8 mouse cellular contexts compared by ENCODE assay signal in the genomic region with DNA sequence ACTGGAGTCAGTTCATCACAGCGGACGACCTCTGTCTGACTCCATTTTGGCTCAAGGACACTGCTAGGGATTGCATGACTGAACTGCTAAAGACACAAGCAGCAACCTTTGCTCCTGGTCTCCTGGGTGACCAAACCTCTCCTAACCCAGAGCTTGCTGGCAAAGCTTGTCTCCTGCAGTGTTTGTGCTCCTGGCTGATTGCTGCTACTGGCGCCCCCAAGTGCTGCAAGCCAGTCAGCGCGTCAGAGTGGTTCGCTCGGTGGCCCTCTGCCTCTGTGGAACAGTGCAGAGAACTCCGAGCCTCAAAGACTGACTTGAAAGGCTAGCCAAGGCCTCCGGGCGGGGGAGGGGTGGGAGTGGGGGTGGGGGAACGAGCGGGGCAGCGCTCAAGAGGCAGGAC. TPM values are rescaled to one million over a fixed set of nuclear protein-coding genes. Genes with fewer than 3 reads are reported as not detected.
DNase-seq lines count a peak whose midpoint lies in the region; ATAC-seq and TF ChIP-seq lines count a peak whose summit lies in the region.

No protein-coding gene starts in this region.

- H3K4me2 ChIP-seq in intestine, postnatal 0 days (replicated peaks; ENCODE audit: low read depth): peak overlapping the region; percentile 65

- H3K9me3 ChIP-seq in intestine, postnatal 0 days (ENCODE audit: control insufficient read depth): no peaks in the 10 kb centered on the region

- 0 out of 2 replicates have a peak, but pooled peaks have one; percentile 43 for ATAC-seq in intestine, postnatal 0 days

- peaks cover 34% of the 10 kb centered on the region for H3K27me3 ChIP-seq in intestine, postnatal 0 days (replicated peaks; ENCODE audit: control insufficient read depth, insufficient read depth, low read length)

- peak; percentile 18 for DNase-seq in adipocyte (ENCODE audit: low spot score)
- peak; percentile 37 to 63 for DNase-seq in cerebellum, postnatal 4 days (ENCODE audit: low spot score in 2 of 2)
- peak; percentile 54 for DNase-seq in gastrocnemius, postnatal 10 days
- peak; percentile 50 to 75 for DNase-seq in left cerebral cortex, postnatal 10 days (ENCODE audit: extremely low spot score in 1 of 2, low spot score in 2 of 2)
- DNase-seq in lung, postnatal 36 days: peak; percentile 62
- peak; percentile 65 for DNase-seq in right cerebral cortex, postnatal 4 days
- DNase-seq in thymus, postnatal 36 days: no peak

- intact Hi-C loops in left cerebral cortex, postnatal 10 days (cut with DNase I): loop anchor here (10.0 kb wide), 1 partner anchor 489 kb away; no protein-coding TSS in a partner anchor

- H3K9ac ChIP-seq in intestine, postnatal 0 days (ENCODE audit: low read depth, low read length): no peak overlapping the region

- H3K36me3 ChIP-seq in intestine, postnatal 0 days (ENCODE audit: control insufficient read depth, insufficient read depth): no peaks in the 10 kb centered on the region

- H3K27ac ChIP-seq in intestine, postnatal 0 days (ENCODE audit: low read depth, low read length): no peak overlapping the region

- peak overlapping the region; percentile 41; the same call in 1 of the 2 replicates for H3K4me3 ChIP-seq in intestine, postnatal 0 days (ENCODE audit: low read depth, low read length)

- 5% methylated on average over 13 of the region's 13 CpGs for WGBS in intestine, postnatal 0 days

- H3K4me1 ChIP-seq in intestine, postnatal 0 days (replicated peaks; ENCODE audit: control insufficient read depth, insufficient read depth, low read length): no peaks in the 10 kb centered on the region

- TF ChIP-seq CTCF in intestine, postnatal 0 days (IDR thresholded peaks at IDR 0.05; ENCODE audit: low read depth): peak; percentile 78

RNA-seq across cellular contexts. Expression of a gene that starts 1.1 kb away (rescaled TPM):
- total RNA-seq in gastrocnemius, postnatal 10 days (2021): 10 to 100 TPM; 12.2 to 12.3 TPM
- polyA plus RNA-seq in intestine, postnatal 0 days (2015; fragmentation: Nextera tagmentation; extraction: Ambion mirVana): 2.3 and 2.6 TPM in 2 replicates
- total RNA-seq in left cerebral cortex, postnatal 10 days (2021): 1 to 10 TPM in 1 of 2 experiments, under 1 TPM in 1; 0.92 to 1.8 TPM

Comparison
In these comparisons a context has a peak if more than half of its experiments do, and no peak if none do; other contexts are left out.
1. DNase-seq: peak in adipocyte (single experiment), cerebellum, postnatal 4 days (2 of 2), gastrocnemius, postnatal 10 days (single experiment), left cerebral cortex, postnatal 10 days (2 of 2), lung, postnatal 36 days (single experiment) and right cerebral cortex, postnatal 4 days (single experiment); none in thymus, postnatal 36 days (0 of 2).
2. RNA of a gene that starts 1.1 kb away (total RNA-seq): 12.2 to 12.3 TPM in gastrocnemius, postnatal 10 days; 0.92 to 1.8 TPM in left cerebral cortex, postnatal 10 days; every median in the first group is over 4 times any median in the second.